Mouse (Mus musculus) granulocyte monocyte progenitor cell, adult 5-6 weeks (primary cell): ENCODE measurements around the gene Nr2f1. TPM values are rescaled to one million over a fixed set of nuclear protein-coding genes. Genes with fewer than 3 reads are reported as not detected.
A peak's percentile ranks its signal among the peaks of the same experiment; 100 is the strongest.

ENCODE experiments used
- ATAC-seq: replicated peaks from 2 replicates; pipeline ENCODE4 v1.8.0; 2016; ENCODE audit warnings: mild to moderate bottlenecking, moderate TSS enrichment, inconsistent platforms; ENCODE audit not compliant: poor library complexity, severe bottlenecking
- total RNA-seq, 2 experiments: library from RNA; stranded (forward) in 1 of 2; stranded (reverse) in 1 of 2; fragments of 200-712, 200-1000 nt in 1 of 2; fragments of >200 nt in 1 of 2; fragmentation: Nextera tagmentation in 1 of 2; gene quantifications; 2 replicates each; pipeline ENCODE4 v1.2.3; 2014 to 2017

Nr2f1 gene
- total RNA-seq, 2 experiments from 2014 or later, result not detected

- peak; percentile 74 for ATAC-seq
These were observed 1.7 kb upstream of the Nr2f1 start for GRCm38 (mm10) chr13:78200991-78201870.

GRCm38 (mm10) chr13:78200407-78200806 is 850 bp upstream of the Nr2f1 start:
- ATAC-seq, result no peak

- peak; percentile 35 for ATAC-seq
These were observed 501 bp downstream of the Nr2f1 start for GRCm38 (mm10) chr13:78198871-78199641.

GRCm38 (mm10) chr13:78198391-78198870 is 1.1 kb downstream of the Nr2f1 start:
- no peak for ATAC-seq

GRCm38 (mm10) chr13:78197819-78198390 is 1.7 kb downstream of the Nr2f1 start:
- no peak for ATAC-seq

GRCm38 (mm10) chr13:78197286-78197818 is 2.2 kb downstream of the Nr2f1 start:
- no peak for ATAC-seq

GRCm38 (mm10) chr13:78196236-78196796 is 3.2 kb downstream of the Nr2f1 start:
- ATAC-seq, result no peak

GRCm38 (mm10) chr13:78195601-78196115 is 3.9 kb downstream of the Nr2f1 start:
- no peak for ATAC-seq

GRCm38 (mm10) chr13:78194850-78195600 is 4.5 kb downstream of the Nr2f1 start:
- ATAC-seq, result peak; percentile 12

GRCm38 (mm10) chr13:78194135-78194849 is 5.3 kb downstream of the Nr2f1 start:
- no peak for ATAC-seq

GRCm38 (mm10) chr13:78193211-78193610 is 6.3 kb downstream of the Nr2f1 start:
- no peak for ATAC-seq

GRCm38 (mm10) chr13:78189586-78189985 is 10.0 kb downstream of the Nr2f1 start:
- no peak for ATAC-seq

- ATAC-seq, result no peak
These were observed 11.7 kb downstream of the Nr2f1 start for GRCm38 (mm10) chr13:78187833-78188232.

GRCm38 (mm10) chr13:78186340-78186946 is 13.1 kb downstream of the Nr2f1 start:
- peak; percentile 58 for ATAC-seq

- ATAC-seq, result no peak
These were observed 14.6 kb downstream of the Nr2f1 start for GRCm38 (mm10) chr13:78184786-78185466.

GRCm38 (mm10) chr13:78183986-78184385 is 15.6 kb downstream of the Nr2f1 start:
- no peak for ATAC-seq

GRCm38 (mm10) chr13:78183004-78183403 is 16.6 kb downstream of the Nr2f1 start:
- ATAC-seq, result no peak
